Mouse (Mus musculus) limb, embryonic 11.5 days (tissue): Measurements from ENCODE around the gene C730034F03Rik. TPM values are rescaled to one million over a fixed set of nuclear protein-coding genes. Genes with fewer than 3 reads are reported as not detected.

Experiments used
- ATAC-seq: fragments of 200-750 bp; cut with Nextera tagmentation; 2 replicates; pipeline ENCODE4 v1.8.0; 2017; ENCODE audit warnings: low read depth; ENCODE audit not compliant: insufficient number of reproducible peaks, low FRiP score, low TSS enrichment
- DNase-seq: peaks from one replicate; pipeline ENCODE4 v3.0.0-alpha.2; 2015; ENCODE audit warnings: low spot score
- H3K27ac ChIP-seq: fragments of 300-500 bp; sonication (generic); replicated peaks from 2 replicates; pipeline ENCODE4 v1.5.1; 2014; ENCODE audit warnings: low read depth, mild to moderate bottlenecking, low read length
- H3K27me3 ChIP-seq: fragments of 300-500 bp; sonication (generic); 2 replicates; pipeline ENCODE4 v1.6.1; 2014; ENCODE audit warnings: mild to moderate bottlenecking, low read length, mixed read lengths; ENCODE audit not compliant: control insufficient read depth, insufficient read depth
- H3K36me3 ChIP-seq: fragments of 300-500 bp; sonication (generic); 2 replicates; pipeline ENCODE4 v1.6.1; 2014; ENCODE audit warnings: mild to moderate bottlenecking, low read length, moderate library complexity, mixed read lengths; ENCODE audit not compliant: control insufficient read depth, insufficient read depth
- H3K4me1 ChIP-seq: fragments of 300-500 bp; sonication (generic); 2 replicates; pipeline ENCODE4 v1.6.1; 2014; ENCODE audit warnings: low read length, mixed read lengths; ENCODE audit not compliant: control insufficient read depth, insufficient read depth
- H3K4me2 ChIP-seq: fragments of 300-500 bp; sonication (generic); 2 replicates; pipeline ENCODE4 v1.6.1; 2014; ENCODE audit warnings: low read depth, mild to moderate bottlenecking, moderate library complexity; ENCODE audit not compliant: severe bottlenecking
- H3K4me3 ChIP-seq: fragments of 300-500 bp; sonication (generic); 2 replicates; pipeline ENCODE4 v1.5.1; 2014; ENCODE audit warnings: low read depth, low read length
- H3K9ac ChIP-seq: fragments of 300-500 bp; sonication (generic); 2 replicates; pipeline ENCODE4 v1.6.1; 2014; ENCODE audit warnings: mild to moderate bottlenecking, low read length
- H3K9me3 ChIP-seq: fragments of 300-500 bp; sonication (generic); 2 replicates; pipeline ENCODE4 v1.6.1; 2016; ENCODE audit warnings: low read length; ENCODE audit not compliant: control insufficient read depth
- WGBS: fragments of 180-500 bp; shearing (Covaris S2); extraction: QIAGEN DNeasy Blood & Tissue Kit; methylation state at CpG from one replicate; pipeline ENCODE4 v1.1.7; 2014; 5-methylcytosine and 5-hydroxymethylcytosine counted together
- polyA plus RNA-seq: library from polyadenylated mRNA; unstranded; fragments of >200 nt; fragmentation: Nextera tagmentation; extraction: Ambion mirVana; gene quantifications from 2 replicates; pipeline ENCODE4 v1.2.1, GENCODE M21; 2014

The C730034F03Rik gene
- polyA plus RNA-seq, 1 experiment from 2014 or later: 1.7 TPM

GRCm38 (mm10) chr15:89460298-89460697, 30.9 kb downstream of the C730034F03Rik start:
- Histone ChIP-seq H3K9ac (no peak overlapping the region), H3K27ac (no peak overlapping the region), H3K4me3 (no peak overlapping the region), H3K4me2 (no peak overlapping the region), H3K36me3 (no peaks in the 10 kb centered on the region), H3K4me1 (no peaks in the 10 kb centered on the region), H3K9me3 (no peaks in the 10 kb centered on the region), H3K27me3 (0 out of 2 replicates have a peak, but pooled peaks cover under 1% of the 10 kb centered on the region)
- ATAC-seq: no peak
- DNase-seq: no peak
- WGBS: 68% methylated on average over 10 of the region's 10 CpGs

GRCm38 (mm10) chr15:89461321-89461720, 31.9 kb downstream of the C730034F03Rik start:
- Histone ChIP-seq H3K9ac (no peak overlapping the region), H3K4me3 (no peak overlapping the region), H3K27ac (no peak overlapping the region), H3K36me3 (no peaks in the 10 kb centered on the region), H3K27me3 (no peaks in the 10 kb centered on the region), H3K9me3 (no peaks in the 10 kb centered on the region), H3K4me2 (no peak overlapping the region), H3K4me1 (no peaks in the 10 kb centered on the region)
- DNase-seq: no peak
- ATAC-seq: no peak
- 85% methylated on average over 15 of the region's 15 CpGs for WGBS

GRCm38 (mm10) chr15:89462176-89462575, 32.8 kb downstream of the C730034F03Rik start:
- Histone ChIP-seq H3K36me3 (no peaks in the 10 kb centered on the region), H3K4me2 (no peak overlapping the region), H3K9me3 (no peaks in the 10 kb centered on the region), H3K27ac (no peak overlapping the region), H3K9ac (no peak overlapping the region), H3K27me3 (no peaks in the 10 kb centered on the region), H3K4me3 (no peak overlapping the region), H3K4me1 (no peaks in the 10 kb centered on the region)
- WGBS: 75% methylated on average over 7 of the region's 7 CpGs
- ATAC-seq: no peak
- no peak for DNase-seq

- Histone ChIP-seq H3K9me3 (no peaks in the 10 kb centered on the region), H3K4me3 (no peak overlapping the region), H3K9ac (no peak overlapping the region), H3K27ac (no peak overlapping the region), H3K36me3 (no peaks in the 10 kb centered on the region), H3K4me1 (no peaks in the 10 kb centered on the region), H3K4me2 (no peak overlapping the region), H3K27me3 (no peaks in the 10 kb centered on the region)
- 57% methylated on average over 5 of the region's 5 CpGs for WGBS
- ATAC-seq (no peak), DNase-seq (no peak)
Observed at GRCm38 (mm10) chr15:89463334-89464235, 34.2 kb downstream of the C730034F03Rik start.

- DNase-seq (no peak), ATAC-seq (no peak)
- Histone ChIP-seq H3K9me3 (no peaks in the 10 kb centered on the region), H3K27ac (no peak overlapping the region), H3K4me3 (no peak overlapping the region), H3K36me3 (no peaks in the 10 kb centered on the region), H3K9ac (no peak overlapping the region), H3K4me2 (no peak overlapping the region), H3K4me1 (no peaks in the 10 kb centered on the region), H3K27me3 (no peaks in the 10 kb centered on the region)
- 12% methylated on average over 1 of the region's 1 CpGs for WGBS
Observed at GRCm38 (mm10) chr15:89465052-89465451, 35.7 kb downstream of the C730034F03Rik start.

- H3K27me3 ChIP-seq: no peaks in the 10 kb centered on the region
- H3K9me3 ChIP-seq: no peaks in the 10 kb centered on the region
- no peak overlapping the region for H3K4me2 ChIP-seq
- H3K4me1 ChIP-seq: no peaks in the 10 kb centered on the region
- DNase-seq (no peak), ATAC-seq (no peak)
- H3K36me3 ChIP-seq: no peaks in the 10 kb centered on the region
- no peak overlapping the region for H3K4me3 ChIP-seq
- H3K27ac ChIP-seq: no peak overlapping the region
- no peak overlapping the region for H3K9ac ChIP-seq
- WGBS: 44% methylated on average over 2 of the region's 2 CpGs
Observed at GRCm38 (mm10) chr15:89468577-89468976, 39.2 kb downstream of the C730034F03Rik start.

- Histone ChIP-seq H3K9me3 (no peaks in the 10 kb centered on the region), H3K9ac (no peak overlapping the region), H3K36me3 (no peaks in the 10 kb centered on the region), H3K4me1 (peaks cover 4% of the 10 kb centered on the region; the same call in 1 of the 2 replicates), H3K4me2 (no peak overlapping the region), H3K4me3 (no peak overlapping the region), H3K27ac (no peak overlapping the region), H3K27me3 (no peaks in the 10 kb centered on the region)
- no peak for DNase-seq
- no peak for ATAC-seq
- 91% methylated on average over 4 of the region's 4 CpGs for WGBS
Observed at GRCm38 (mm10) chr15:89471476-89471875, 42.1 kb downstream of the C730034F03Rik start.

GRCm38 (mm10) chr15:89473370-89473769, 44.0 kb downstream of the C730034F03Rik start:
- no peak overlapping the region for H3K9ac ChIP-seq
- no peaks in the 10 kb centered on the region for H3K27me3 ChIP-seq
- DNase-seq (no peak), ATAC-seq (no peak)
- no peak overlapping the region for H3K4me3 ChIP-seq
- no peaks in the 10 kb centered on the region for H3K36me3 ChIP-seq
- H3K4me1 ChIP-seq: peaks cover 4% of the 10 kb centered on the region; the same call in 1 of the 2 replicates
- WGBS: 86% methylated on average over 9 of the region's 9 CpGs
- H3K9me3 ChIP-seq: no peaks in the 10 kb centered on the region
- H3K4me2 ChIP-seq: no peak overlapping the region
- no peak overlapping the region for H3K27ac ChIP-seq
